Mouse (Mus musculus) kidney, postnatal 10 days (tissue): ENCODE measurements around the gene Ptprn.

ENCODE experiments used
- DNase-seq: peaks from one replicate; pipeline ENCODE4 v3.0.0; 2021; ENCODE audit warnings: mixed read lengths

Ptprn gene

DNA sequence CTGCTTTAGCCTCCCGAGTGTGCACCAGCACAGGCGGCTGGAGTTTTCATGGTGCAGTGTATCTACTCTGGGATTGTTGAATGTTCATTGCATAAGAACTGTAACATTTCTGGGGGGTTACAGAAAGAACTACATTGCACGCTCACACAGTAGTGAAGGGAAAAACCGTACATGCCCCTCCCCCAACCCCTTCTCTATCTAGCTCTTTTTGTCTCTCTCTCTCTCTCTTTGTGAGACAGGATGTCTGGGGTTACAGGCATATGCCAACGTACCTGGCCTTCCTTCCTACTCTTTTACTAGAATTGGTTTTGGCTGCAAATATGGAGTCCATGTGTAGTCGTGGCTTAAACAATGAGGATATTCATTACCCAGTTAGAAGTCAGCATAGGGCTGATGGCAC, 41.4 kb downstream of the Ptprn start:
- no peak for DNase-seq

DNA sequence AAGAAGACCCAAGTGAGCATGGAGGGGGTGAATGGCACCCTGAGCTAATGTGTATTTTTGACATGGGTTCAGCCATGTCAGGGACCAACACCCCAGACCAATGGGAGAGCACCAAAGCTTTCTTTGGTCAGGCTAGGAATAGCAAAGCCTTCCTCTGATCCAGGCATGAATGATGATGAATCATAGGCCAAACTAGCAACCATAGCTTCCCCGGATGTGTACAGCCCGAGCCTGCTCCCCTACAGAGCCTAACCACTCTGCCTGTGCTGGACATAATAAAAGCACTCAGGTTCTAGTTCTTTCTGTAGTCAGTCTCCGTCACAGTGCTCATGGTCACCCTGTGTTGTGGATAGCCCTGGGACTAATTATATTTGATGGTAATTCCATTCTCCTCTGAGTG, 42.8 kb downstream of the Ptprn start:
- DNase-seq, result no peak

DNA sequence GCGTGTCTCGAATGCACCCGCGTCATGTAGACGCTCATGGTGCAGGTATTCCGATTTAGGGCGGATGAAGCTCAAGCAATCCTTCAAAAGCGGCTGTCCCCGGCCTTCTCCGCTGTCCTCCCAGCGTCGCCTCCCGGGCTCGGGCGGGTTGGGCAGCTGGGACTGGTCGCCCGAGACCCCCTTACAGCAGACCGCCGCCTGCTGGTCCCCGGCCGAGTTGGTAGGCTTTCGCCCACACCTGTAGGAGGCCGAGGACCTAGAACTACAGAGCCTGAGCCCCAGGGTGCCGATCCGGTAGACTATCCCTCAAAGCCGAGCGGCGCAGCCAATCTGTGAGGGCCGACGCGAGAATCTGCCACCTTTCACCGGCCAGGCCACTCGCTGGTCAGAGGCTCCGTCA, 44.8 kb downstream of the Ptprn start, which contains the start of gene Tuba4a:
Gene Tuba4a, minus strand, starts transcription at position 335 of the 400 bp plus-strand sequence.
- peak; percentile 64 for DNase-seq

DNA sequence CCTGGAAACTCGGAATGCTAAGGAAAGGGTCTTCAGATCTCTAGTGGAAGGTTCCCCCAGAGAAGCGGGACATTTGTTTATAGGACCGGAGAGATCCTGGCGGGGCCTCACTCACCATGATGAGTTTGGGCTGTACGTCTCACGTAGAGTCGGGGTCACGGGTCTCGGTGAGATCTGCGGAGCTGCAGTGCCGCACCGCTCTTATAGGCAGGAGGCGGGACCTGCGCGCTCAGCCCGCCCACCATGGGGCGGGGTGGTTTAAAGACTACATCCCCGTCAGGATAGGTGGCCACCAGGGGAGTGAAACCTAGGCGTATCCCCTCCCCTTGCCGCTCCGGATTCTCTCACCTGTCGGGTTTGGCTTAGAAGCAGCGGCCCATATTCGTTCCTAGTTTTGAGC, 45.2 kb downstream of the Ptprn start:
- peak; percentile 93 for DNase-seq

DNA sequence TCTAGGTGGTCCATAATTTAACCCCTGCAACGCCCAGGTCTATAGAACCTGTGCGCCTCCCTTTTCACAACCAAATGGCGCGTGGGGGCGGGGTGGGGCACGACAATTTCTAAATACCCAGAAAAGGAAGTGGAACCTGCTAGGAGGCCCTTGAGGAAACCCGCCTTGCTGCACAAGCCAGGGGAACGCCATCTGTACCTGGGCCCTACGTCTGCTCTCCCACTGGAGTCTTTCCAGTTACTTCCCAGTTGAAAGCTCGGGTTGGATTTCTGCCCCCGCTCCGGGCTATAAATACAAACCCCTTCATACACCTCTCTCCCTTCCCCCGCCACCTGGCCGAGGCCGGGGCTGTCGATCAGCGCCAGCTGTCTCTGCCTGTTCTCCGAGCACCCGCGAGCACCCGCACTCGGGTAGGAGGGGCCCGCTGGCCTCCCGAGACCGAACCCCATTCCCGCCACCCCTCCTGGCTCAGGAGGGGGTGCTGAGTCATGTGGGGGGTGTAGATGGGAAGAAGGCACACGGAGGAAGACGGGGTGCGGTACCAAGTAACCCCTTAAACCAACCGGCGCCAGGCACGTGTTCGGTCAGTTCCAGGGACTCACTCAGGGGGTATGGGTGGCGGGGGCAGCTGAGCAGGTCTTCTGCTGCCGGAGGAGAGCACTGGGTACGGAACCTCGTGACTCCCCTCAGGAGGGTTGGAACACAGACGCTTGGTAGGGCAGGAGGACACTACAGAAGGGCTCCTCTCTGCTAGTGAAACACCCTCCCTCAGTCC, 45.9 kb downstream of the Ptprn start:
- DNase-seq, result peak; percentile 47

DNA sequence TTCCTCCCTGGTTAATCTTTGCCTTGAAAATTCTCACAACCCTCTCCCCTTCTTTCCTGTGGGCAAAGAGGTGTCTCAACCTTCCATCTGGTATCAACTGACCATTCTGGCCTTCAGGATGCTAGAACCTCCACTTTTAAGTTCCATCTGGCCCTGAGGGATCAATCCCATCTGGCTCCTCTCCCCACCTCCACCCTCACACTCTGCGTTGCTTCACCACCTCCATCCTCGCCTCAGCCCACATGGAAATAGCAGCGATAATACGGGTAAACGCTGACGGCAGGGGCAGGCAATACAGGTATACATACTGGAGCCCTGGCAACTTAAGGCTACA, 46.4 kb downstream of the Ptprn start:
- DNase-seq, result no peak

DNA sequence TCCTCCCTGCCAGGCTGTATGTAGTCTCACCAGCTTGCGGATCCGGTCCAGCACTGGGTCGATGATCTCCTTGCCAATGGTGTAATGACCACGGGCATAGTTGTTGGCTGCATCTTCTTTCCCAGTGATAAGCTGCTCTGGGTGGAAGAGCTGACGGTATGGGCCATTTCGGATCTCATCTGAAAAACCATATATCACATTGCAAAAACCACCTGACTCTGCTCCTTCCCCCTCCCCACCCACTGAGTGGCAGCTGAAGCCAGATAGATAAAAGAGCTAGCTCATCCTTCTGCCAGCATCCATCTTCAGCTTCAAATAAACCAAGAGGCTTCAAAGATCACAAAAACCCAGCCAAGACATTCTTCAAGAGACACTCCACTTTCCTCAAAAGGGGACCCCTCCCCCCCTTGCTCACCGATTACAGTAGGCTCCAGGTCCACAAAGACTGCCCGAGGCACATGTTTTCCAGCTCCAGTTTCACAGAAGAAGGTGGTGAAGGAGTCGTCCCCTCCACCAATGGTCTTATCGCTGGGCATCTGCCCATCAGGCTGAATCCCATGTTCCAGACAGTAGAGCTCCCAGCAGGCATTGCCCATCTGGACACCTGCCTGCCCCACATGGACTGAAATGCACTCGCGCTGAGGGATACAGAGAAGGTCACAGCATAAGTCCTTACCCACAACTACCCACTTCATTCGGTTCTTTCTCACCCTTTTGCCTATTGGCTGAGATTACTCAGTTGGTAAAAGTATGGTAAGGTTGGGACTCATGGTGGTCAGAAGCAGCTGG, 47.3 kb downstream of the Ptprn start:
- DNase-seq, result no peak

DNA sequence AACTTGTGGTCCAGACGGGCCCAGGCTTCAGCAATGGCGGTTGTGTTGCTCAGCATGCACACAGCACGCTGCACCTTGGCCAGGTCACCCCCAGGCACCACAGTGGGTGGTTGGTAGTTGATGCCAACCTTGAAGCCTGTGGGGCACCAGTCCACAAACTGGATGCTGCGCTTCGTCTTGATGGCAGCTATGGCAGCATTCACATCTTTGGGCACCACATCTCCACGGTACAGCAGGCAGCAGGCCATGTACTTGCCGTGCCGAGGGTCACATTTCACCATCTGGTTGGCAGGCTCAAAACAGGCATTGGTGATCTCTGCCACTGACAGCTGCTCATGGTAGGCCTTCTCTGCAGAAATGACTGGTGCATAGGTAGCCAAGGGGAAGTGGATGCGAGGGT, 48.5 kb downstream of the Ptprn start:
- no peak for DNase-seq

DNA sequence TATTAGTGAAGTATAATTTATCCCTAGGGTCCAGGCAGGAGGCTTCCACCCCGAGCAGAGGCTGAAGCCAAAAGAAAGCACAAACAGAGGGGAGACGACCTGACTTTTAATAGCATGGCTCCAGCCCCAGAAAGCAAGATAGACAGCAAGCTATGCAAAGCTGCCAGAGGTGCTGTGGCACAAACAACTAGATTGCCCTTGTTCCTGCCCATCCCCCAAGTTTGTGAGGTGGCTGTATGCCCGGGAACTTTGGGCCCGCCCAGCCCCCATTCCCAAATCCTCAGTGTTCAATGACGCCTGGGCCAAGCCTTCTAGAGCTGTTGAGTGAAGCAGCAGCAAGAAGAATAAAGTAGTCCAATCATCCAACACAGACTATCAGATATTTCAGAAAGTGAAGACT, 49.4 kb downstream of the Ptprn start:
- DNase-seq, result peak; percentile 69

DNA sequence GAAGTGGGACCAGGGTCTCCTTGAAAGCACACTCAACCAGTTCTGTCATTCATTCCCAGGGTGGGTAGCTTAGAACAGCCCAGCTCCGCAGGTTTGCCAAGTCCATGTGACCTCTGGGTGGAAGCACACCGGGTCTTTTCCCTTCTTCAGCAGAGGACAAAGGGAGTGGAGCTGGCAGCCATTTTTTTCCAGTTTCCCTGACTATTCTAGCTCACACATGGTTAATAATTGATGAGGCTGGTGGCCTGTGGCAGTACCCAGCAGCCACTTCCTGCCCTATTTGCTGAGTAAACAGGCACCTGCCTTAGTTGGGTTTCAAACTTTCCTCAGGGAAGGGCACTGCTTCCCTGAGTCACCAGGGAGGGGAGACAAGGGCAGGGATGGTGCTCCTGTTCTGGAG, 49.9 kb downstream of the Ptprn start:
- DNase-seq, result peak; percentile 78

DNA sequence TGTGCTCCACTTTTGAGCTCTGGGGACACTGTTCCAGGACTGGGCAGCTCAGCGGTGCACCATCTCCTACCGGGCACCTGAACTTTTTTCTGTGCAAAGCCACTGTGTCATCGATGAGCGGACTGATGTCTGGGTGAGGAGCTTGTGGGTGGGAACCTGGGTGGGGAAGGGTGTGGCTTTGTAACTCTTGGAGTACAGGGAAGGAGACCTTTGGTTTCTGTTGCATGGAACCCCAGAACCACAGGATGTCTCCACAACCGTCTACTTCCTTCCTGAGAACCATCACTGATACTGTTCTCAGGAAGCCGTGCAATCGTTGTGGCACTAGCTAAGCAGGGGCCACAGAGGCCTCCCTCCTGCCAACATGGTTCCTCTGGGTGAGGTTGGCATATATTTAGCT, 51.2 kb downstream of the Ptprn start:
- DNase-seq, result no peak

DNA sequence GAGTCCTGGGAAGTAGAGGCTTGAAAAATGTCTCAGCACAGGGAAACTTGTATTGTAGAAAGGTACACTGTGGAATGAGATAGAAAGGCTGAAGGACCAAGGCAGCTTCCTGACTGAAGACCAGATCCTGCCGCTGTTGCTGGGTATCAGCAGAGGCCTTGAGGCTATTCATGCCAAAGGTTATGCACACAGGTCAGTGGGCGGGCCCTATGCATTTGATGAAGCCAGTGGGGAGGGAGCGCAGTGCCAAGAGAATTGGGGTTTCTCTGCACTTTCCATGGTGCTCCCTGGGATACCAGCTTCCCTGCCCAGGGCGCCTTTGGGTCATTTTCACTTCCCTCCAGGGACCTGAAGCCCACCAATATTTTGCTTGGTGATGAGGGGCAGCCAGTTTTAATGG, 51.8 kb downstream of the Ptprn start:
- DNase-seq, result no peak

DNA sequence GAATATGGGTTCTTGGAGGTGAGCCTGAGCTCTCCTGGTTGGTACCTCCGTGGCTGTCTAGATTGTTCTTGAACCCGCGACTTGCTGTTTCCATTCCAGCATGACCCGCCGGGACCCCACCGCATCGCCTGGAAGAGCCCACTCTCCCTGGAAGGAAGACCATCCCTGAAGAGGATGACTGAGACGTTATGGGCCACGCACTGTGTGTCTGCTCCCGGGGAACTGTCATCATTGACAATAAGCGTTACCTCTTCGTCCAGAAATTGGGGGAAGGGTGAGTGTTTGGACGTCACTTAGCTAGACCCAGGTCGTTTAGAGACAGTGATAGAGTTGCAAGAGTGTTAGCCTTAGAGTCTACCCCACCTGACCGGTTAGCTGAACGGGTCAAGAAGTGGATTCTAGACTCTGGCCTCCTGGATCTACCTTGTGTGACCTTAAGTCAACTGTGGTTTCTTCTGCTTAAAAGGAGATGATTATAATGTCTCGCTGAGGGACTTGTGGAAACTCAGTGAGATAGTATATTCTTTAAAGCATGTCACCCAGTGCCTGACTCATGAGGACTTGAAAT, 53.1 kb downstream of the Ptprn start:
- DNase-seq, result no peak

DNA sequence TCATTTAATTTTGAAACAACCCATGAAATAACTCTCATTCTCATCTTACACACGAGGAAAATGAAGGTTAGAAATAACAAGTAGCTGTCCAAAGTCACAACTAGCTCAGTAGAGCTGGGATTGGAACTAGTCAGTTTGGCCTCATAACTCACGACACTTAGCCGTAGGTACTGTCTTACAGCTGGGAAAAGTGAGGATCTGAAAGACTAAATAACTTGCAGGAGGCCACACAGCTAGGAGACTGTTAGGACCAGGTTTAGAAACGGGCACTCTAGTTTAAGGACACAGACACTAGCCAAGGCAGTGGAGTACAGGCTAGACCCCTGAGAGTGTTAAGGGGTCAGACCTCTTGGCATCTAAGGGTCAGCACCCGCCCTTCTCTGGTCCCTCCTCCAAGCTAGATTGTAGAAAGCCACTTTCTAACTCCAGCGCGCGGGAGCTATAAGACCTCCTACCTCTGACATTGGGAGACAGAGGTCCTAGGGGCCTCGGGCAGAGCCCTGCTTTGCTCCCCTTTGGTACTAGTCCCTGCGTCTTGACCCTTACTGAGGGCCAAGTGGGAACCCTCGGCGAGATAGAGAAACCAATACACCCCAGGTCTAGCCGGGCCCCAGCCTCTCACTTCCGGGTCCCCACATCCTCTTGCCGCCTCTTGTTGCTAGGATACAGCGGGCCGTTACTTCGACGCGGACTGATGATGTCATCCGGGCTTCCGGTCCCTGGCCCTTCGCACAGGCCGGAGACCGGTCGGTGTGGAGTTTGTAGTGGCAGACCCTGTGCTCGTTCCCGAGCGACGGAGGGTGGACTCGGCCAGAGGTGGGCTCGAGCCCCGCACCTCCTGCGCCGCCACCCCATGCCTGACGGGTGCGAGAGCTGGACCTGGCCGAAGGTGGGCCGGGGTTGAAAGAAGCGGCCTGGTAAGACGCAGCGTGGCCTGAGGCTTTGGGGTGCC, 53.9 kb downstream of the Ptprn start, which contains the start of the genes Glb1l and Stk16:
Gene Glb1l, minus strand, starts transcription at position 678 of the 952 bp plus-strand sequence.
Gene Stk16, plus strand, starts transcription at position 703 of the 952 bp plus-strand sequence.
- DNase-seq, result peak; percentile 99

DNA sequence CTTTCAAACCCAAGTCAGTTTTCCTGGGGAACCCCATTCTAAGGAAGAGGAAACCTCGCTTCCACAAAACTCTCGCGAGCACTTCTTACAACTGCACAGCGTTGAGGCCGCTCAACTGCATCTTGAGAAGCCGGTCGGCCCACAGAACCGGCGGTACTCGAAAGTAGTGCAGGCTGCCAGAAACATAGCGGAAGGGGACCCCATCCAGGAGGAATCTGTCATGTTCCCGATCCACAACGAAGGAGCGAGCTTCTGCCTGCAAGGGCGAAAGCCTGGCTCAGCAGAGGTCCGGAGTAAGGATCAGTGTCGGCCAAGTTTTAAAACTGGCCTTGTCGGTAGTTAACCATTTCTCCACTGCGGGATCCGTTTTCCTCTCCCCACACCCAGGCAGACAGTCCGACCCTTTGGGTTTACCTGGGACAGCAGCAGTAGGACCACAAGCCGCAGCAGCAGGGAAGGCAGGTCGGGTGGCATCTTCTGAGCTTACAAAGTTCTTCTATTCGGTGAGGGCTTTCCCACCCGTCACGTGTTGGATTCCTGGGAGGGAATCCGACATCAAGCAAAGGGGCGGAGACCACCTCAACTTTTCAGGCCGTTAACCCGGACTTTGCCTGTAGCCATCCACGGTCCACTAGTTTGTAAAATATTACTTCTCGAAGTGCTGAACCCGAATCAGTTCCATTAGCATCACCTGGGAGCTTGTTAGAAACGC, 55.2 kb downstream of the Ptprn start:
- DNase-seq, result peak; percentile 81

DNA sequence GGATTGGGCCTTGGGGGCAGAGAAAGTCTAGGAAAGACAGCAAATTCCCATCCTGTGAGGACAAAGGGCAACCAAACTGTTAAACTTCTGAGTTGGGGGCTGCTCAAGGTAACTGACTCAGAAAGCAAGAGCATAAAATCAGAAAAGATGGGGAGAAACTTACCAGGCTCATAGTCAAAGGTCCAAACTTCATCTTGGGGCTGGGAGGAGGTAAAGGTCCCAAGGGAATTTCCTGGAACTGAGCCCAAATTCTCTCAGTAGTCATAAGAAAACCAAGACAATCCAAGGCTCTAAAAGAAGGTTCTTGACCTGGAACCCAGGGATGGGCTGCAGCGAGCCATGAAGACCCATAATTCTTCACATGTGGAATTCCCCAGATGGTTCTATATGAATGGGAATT, 63.1 kb downstream of the Ptprn start:
- DNase-seq, result no peak
